Mouse (Mus musculus): ENCODE results near the gene Becn1.

Becn1 gene

DNA sequence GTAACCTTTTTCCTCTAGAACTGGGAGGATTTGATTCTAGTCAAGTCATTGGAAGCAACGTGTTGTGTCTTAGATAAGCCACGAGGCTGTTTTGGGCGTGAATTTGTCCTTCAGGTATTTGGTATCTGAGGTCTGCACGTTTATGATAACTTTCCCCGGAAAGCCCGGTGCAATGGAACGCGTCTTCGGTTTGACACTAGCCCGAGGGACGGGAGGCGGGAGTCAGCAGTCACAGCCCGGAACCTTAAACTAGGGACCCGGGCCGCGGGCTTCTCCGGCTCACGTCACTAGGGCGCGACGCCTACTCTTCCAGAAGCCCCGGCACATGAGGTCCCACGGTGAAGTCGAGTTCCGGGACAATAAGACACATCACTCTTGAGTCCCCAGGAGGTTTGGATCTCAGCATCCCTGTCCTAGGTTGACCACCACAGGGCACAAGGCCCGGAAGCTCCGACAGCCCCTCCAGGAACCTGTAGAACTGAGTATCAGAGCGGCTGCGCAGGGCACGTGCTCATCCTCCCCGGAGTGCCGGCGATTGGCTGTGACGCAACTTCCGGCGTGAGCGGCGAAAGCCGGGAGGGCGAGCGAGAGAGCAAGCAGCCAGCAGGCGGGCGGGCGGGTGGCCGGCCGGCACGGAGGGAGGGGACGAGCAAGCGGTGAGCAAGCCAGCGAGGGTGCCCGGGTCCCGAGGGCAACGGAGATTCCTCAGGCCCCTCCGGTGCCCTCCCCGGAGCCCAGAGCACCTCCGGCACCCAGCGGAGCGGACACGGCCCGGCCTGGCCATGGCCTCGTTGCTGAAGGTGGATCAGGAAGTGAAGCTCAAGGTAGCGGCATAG is 13.8 kb upstream of the Becn1 start, which contains the start of gene Psme3:
TSS of gene Psme3 (plus strand) at position 549 of the 836 bp plus-strand sequence.
- in situ Hi-C loops (cut with MboI, MseI): no loop called here

- in situ Hi-C loops (cut with MboI, MseI): no loop called here
These were observed 13.1 kb upstream of the Becn1 start for GRCm38 (mm10) chr11:101315082-101315650.

- in situ Hi-C loops (cut with MboI, MseI): no loop called here
These were observed 12.5 kb upstream of the Becn1 start for GRCm38 (mm10) chr11:101314567-101314966.

- in situ Hi-C loops (cut with MboI, MseI): no loop called here
These were observed 10.1 kb upstream of the Becn1 start for GRCm38 (mm10) chr11:101312150-101312549.

- in situ Hi-C loops (cut with MboI, MseI): no loop called here
These were observed 9.0 kb upstream of the Becn1 start for GRCm38 (mm10) chr11:101311083-101311482.

DNA sequence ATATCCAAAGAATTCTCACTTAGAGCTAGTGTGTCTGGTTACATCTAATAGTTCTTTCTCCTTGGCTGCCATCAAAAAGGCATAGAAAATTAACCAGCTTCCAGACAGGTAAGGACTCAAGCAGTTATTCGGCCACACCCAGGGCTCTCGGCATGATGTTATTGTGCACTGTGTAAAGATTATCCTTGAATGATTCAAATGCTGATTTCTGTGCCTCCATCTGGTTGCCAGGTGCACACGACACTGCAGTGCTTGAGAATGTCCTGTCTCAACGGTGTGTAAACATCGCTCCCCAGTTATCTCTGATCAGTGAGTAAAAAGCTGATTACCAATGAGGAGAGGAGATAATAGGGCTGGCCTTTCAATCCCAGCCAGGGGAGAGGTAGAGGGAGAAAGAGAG is 5.7 kb upstream of the Becn1 start:
- in situ Hi-C loops (cut with MboI, MseI): no loop called here

DNA sequence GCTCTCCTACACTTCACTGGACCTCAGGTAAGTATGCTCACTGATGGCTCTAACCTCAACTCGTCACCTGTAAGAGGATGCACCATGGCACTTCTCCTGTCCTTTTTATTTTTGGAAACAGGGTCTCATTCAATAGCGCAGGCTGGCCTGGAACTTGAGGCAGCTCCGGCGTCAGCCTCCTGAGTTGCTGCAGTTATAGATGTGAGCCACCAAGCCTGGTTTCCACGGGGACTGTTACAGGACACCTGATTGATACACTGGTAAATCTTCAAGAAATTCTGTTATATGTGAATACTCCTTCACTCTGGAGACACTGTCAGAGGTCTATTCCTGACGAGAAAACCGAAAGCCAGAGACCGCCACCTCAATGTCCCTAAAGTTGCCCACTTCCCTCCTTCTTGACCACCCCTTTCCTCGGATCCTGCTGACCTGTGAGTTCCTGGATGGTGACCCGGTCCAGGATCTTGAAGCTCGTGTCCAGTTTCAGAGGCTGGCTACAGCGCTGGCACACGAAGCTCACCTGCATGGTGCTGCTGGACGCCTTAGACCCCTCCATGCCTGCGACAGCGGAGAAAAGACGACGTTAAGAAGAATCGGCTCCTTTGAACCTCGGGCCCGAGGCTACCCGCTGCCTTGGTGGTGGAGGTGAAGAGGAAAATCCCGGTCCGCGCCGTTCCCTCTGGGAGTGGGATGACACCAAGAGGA is 635 bp downstream of the Becn1 start:
- in situ Hi-C loops (cut with MboI, MseI): no loop called here

GRCm38 (mm10) chr11:101300881-101301280 is 1.2 kb downstream of the Becn1 start:
- in situ Hi-C loops (cut with MboI, MseI): no loop called here

GRCm38 (mm10) chr11:101295191-101295590 is 6.9 kb downstream of the Becn1 start:
- in situ Hi-C loops (cut with MboI, MseI): loop anchor here (10.0 kb wide), 1 partner anchor 90 kb away; no protein-coding TSS in a partner anchor

- in situ Hi-C loops (cut with MboI, MseI): loop anchor here (10.0 kb wide), 1 partner anchor 86 kb away; no protein-coding TSS in a partner anchor
These were observed 10.9 kb downstream of the Becn1 start for GRCm38 (mm10) chr11:101291231-101291630.

GRCm38 (mm10) chr11:101287306-101287705 is 14.8 kb downstream of the Becn1 start:
- in situ Hi-C loops (cut with MboI, MseI): no loop called here

GRCm38 (mm10) chr11:101283805-101284204 is 18.3 kb downstream of the Becn1 start:
- in situ Hi-C loops (cut with MboI, MseI): no loop called here

DNA sequence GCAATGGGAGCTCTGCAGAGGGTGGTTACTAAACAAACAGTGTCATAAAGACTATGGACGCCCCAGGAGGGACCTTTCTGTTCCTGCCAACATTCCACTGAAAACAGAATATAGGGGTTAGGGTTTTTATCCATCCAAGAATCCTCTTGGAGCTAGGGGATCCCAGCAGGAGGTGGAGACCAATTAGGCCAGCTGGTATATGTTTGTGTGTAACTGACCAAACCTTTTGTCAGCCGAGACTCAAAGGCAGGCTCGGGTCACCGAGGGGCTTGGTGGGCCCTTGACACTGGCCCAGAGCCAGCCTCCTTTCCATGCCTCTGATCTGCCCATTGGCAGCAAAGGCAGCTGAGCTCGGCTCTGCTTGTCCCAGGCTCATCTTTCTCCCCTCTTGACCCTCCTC is 19.2 kb downstream of the Becn1 start:
- in situ Hi-C loops (cut with MboI, MseI): no loop called here

DNA sequence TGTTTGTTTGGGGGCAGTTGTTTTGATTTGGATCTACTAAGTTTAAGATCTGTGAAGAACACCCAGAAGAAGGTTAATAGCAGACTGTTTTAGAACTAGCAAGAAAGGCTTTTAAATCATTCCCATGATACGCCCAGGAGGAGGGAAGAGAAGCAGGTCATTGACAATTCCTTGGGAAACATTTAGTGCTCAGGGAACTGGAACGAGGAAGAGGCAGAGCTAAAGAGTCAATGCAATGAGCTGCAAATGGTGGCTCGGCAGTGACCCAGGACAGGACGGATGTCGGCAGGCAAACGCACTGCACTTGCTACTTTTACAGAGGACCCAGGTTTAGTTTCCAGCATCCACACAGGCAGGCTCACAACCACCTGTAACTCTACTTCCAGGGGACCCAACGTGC is 21.2 kb downstream of the Becn1 start:
- in situ Hi-C loops (cut with MboI, MseI): no loop called here

GRCm38 (mm10) chr11:101279193-101279569 is 22.9 kb downstream of the Becn1 start:
- in situ Hi-C loops (cut with MboI, MseI): no loop called here

GRCm38 (mm10) chr11:101278223-101279192 is 23.6 kb downstream of the Becn1 start, which contains the start of the genes Cntd1 and Coa3:
Gene Cntd1, plus strand, starts transcription at chr11:101279012.
Gene Coa3, minus strand, starts transcription at chr11:101279114.
- in situ Hi-C loops (cut with MboI, MseI): no loop called here

DNA sequence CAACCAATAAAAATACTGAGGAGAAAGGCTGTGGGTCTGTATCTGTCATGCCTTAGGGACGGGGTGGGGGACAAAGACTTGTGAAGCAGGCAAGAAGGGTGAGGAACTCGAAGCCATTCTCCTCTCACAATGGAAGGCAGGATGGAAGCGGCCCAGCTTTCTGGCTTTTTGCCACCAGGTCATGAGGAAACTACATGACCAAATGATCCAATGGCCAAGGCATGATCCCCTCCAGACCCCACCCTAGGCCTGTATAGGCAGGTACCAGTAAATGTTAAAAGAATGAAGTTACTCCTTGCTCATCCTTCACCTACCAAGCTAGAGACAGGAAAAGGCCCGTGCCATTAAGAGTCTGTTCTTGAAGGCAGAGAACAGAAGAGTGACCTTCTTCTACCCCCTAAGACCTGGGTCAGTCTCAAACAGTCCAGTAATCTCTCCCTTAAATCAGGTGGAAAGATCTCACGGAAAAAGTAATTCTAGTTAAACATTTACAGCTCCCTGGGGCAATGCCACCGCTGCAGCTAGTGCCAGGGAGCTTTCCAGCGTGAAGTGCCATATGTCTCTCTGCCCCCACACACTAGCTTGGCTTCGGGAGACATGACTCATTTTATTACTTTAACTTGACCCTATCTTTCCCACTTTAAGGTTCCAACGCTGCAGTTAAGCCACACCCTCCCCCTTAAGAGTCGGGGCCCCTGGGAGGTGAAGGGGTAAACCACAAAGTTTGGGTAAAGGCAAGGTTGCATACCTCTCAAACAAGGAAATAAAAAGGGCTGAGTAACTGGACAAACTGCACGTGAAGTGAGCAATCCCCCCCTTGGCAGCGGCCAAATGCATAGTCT is 24.5 kb downstream of the Becn1 start:
- in situ Hi-C loops (cut with MboI, MseI): no loop called here

DNA sequence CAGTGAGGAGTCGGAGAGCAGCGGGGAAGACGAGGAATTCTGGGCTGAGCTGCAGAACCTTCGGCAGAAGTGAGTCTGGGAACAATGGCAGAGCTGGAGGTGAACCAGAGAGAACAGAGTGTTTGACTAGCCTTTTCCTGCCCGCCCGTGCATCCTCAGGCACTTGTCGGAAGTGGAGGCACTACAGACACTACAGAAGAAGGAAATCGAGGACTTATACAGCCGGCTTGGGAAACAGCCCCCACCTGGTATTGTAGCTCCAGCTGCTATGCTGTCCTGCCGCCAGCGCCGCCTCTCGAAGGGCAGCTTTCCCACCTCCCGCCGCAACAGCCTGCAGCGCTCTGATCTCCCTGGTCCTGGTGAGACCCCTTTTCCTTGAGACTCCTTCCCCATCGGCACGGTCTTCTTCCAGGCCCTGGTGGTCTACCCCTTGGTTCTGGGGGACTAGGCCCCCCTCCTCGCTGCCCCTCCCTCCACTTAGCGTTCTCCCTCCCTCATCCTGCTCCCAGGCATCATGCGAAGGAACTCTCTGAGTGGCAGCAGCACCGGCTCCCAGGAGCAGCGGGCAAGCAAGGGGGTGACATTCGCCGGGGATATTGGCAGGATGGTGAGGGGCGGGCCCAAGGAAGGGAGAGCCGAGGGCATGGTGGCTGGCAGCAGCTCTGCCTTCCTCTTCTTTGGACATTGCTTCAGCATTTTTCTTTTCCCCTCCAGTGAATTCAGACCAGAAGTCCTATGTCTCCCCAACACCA is 25.6 kb downstream of the Becn1 start:
- in situ Hi-C loops (cut with MboI, MseI): no loop called here

DNA sequence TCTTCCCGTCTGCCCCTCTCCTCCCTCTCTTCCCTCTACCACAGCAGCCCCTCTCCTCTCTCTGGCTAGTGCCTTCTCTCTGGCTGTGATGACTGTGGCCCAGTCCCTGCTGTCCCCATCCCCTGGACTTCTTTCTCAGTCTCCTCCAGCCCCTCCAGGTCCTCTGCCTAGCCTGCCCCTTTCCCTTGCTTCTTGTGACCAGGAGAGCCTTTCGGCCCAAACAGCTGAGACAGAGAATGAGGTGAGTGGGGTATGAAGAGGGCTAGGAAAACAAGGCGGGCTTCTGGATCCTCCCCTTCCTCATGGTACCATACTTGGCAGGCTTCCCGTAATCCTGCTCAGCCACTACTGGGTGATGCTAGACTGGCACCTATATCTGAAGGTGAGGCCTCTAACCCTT is 26.8 kb downstream of the Becn1 start:
- in situ Hi-C loops (cut with MboI, MseI): no loop called here

Measured in regulatory T cell (primary cell).